Comparison of ENCODE assay signal across 20 mouse cellular contexts in genomic region chr13:81644047-81644565, GRCm38 (mm10). TPM values are rescaled to one million over a fixed set of nuclear protein-coding genes. Genes with fewer than 3 reads are reported as not detected.
DNase-seq lines count a peak whose midpoint lies in the region; ATAC-seq and TF ChIP-seq lines count a peak whose summit lies in the region.
"Had no signal": no experiment of that assay in that cellular context is flagged by ENCODE, and none has a peak within 500 bp of the region (broad histone marks: within the 10 kb centered on the region; RNA-seq: fewer than 3 reads in every experiment).

No protein-coding gene starts in this region.

- no peak overlapping the region for H3K4me3 ChIP-seq in liver, embryonic 12.5 days
- peak overlapping the region; percentile 3; the same call in 1 of the 2 replicates for H3K4me3 ChIP-seq in testis, adult 2 months (ENCODE audit: control insufficient read depth, low read depth, low read length)
- peak overlapping the region; percentile 60 to 80 for H3K4me3 ChIP-seq in ES-E14 (ENCODE audit: insufficient read depth in 1 of 2, low read depth in 1 of 2, low read length in 2 of 2, poor library complexity in 1 of 2, severe bottlenecking in 1 of 2)
- H3K4me3 ChIP-seq in forebrain, postnatal 0 days (ENCODE audit: low read depth, low read length) = no peak overlapping the region
- H3K4me3 ChIP-seq: forebrain, embryonic 12.5 days; heart, embryonic 12.5 days; hindbrain, embryonic 12.5 days had no signal

- no peak for TF ChIP-seq CTCF in testis, adult 2 months (IDR thresholded peaks at IDR 0.05; ENCODE audit: control insufficient read depth, insufficient read depth, insufficient replicate concordance, low read depth, low read length)
- TF ChIP-seq CTCF in forebrain, postnatal 0 days (IDR thresholded peaks at IDR 0.05; ENCODE audit: low read depth) = no peak

- peaks cover 63% of the 10 kb centered on the region for H3K4me1 ChIP-seq in liver, embryonic 12.5 days
- H3K4me1 ChIP-seq in testis, adult 2 months (ENCODE audit: control insufficient read depth, insufficient read depth, low read length) = no peaks in the 10 kb centered on the region
- peaks cover 4 to 5% of the 10 kb centered on the region in 2 experiments; a peak in 3 of 4 replicates for H3K4me1 ChIP-seq in ES-E14 (ENCODE audit: control insufficient read depth in 2 of 2, insufficient read depth in 2 of 2, low read length in 2 of 2, poor library complexity in 1 of 2)
- H3K4me1 ChIP-seq in forebrain, postnatal 0 days (ENCODE audit: insufficient read depth) = 0 out of 2 replicates have a peak, but pooled peaks cover 5% of the 10 kb centered on the region

- H3K27me3 ChIP-seq in liver, embryonic 12.5 days (replicated peaks) = no peaks in the 10 kb centered on the region
- H3K27me3 ChIP-seq in testis, adult 2 months (ENCODE audit: control insufficient read depth, insufficient read depth, low read length) = no peaks in the 10 kb centered on the region
- H3K27me3 ChIP-seq in forebrain, postnatal 0 days (ENCODE audit: insufficient read depth, low read length) = no peaks in the 10 kb centered on the region
- H3K27me3 ChIP-seq: forebrain, embryonic 12.5 days; heart, embryonic 12.5 days; hindbrain, embryonic 12.5 days had no signal

- no peak for ATAC-seq in liver, embryonic 12.5 days
- ATAC-seq in granulocyte monocyte progenitor cell, adult 5-6 weeks (replicated peaks; ENCODE audit: poor library complexity, severe bottlenecking) = peak; percentile 33; the same call in 1 of the 2 replicates
- no peak for ATAC-seq in forebrain, postnatal 0 days
- ATAC-seq: forebrain, embryonic 16.5 days; hindbrain, embryonic 16.5 days; inflammation-experienced regulatory T-cells, adult 6 months; intestine, postnatal 0 days had no signal

- in situ Hi-C loops in ES-E14 (cut with MboI; ENCODE audit: low sequenced_read_pairs in 2 of 2, unreplicated experiment in 2 of 2) = no loop called here

- DNase-seq in liver (no peak), ES-E14 (ENCODE audit: low read depth, low spot score) (peak; percentile 36)
- no peak for DNase-seq in testis, postnatal 10 days (ENCODE audit: low spot score)
- no peak for DNase-seq in forebrain, postnatal 0 days
- DNase-seq in embryo, embryonic 10 days (ENCODE audit: low spot score) = no peak
- DNase-seq: adrenal gland, postnatal 10 days; cerebellum, adult 11 months; cerebellum, adult 8-10 months; cerebellum, postnatal 14 days; gastrocnemius, postnatal 14 days had no signal

- H3K4me2 ChIP-seq in liver, embryonic 12.5 days = no peak overlapping the region
- H3K4me2 ChIP-seq in forebrain, postnatal 0 days (ENCODE audit: low read depth) = no peak overlapping the region
- H3K4me2 ChIP-seq: forebrain, embryonic 12.5 days; heart, embryonic 12.5 days; hindbrain, embryonic 12.5 days had no signal

- H3K9me3 ChIP-seq in liver, embryonic 12.5 days (replicated peaks) = no peaks in the 10 kb centered on the region
- H3K9me3 ChIP-seq in ES-E14 (ENCODE audit: control insufficient read depth, insufficient read depth, low read depth, low read length) = no peaks in the 10 kb centered on the region
- no peaks in the 10 kb centered on the region for H3K9me3 ChIP-seq in forebrain, postnatal 0 days (ENCODE audit: low read length)
- H3K9me3 ChIP-seq: forebrain, embryonic 12.5 days; heart, embryonic 12.5 days; hindbrain, embryonic 12.5 days had no signal

- no peak overlapping the region for H3K9ac ChIP-seq in liver, embryonic 12.5 days
- peak overlapping the region; percentile 65 for H3K9ac ChIP-seq in ES-E14 (ENCODE audit: insufficient read depth, low read depth, low read length, poor library complexity, severe bottlenecking)
- no peak overlapping the region for H3K9ac ChIP-seq in forebrain, postnatal 0 days
- H3K9ac ChIP-seq: forebrain, embryonic 12.5 days; heart, embryonic 12.5 days; hindbrain, embryonic 12.5 days had no signal

- TF ChIP-seq POLR2A in testis, adult 2 months (IDR thresholded peaks at IDR 0.05; ENCODE audit: control insufficient read depth, low read depth, low read length) = no peak

- H3K36me3 ChIP-seq in liver, embryonic 12.5 days = no peaks in the 10 kb centered on the region
- no peaks in the 10 kb centered on the region for H3K36me3 ChIP-seq in testis, adult 2 months (ENCODE audit: control insufficient read depth, insufficient read depth, low read length)
- H3K36me3 ChIP-seq in ES-E14 (ENCODE audit: control insufficient read depth, insufficient read depth, low read length, poor library complexity, severe bottlenecking) = no peaks in the 10 kb centered on the region
- no peaks in the 10 kb centered on the region for H3K36me3 ChIP-seq in forebrain, postnatal 0 days (ENCODE audit: insufficient read depth)
- H3K36me3 ChIP-seq: forebrain, embryonic 12.5 days; heart, embryonic 12.5 days; hindbrain, embryonic 12.5 days had no signal

- 88% methylated on average over 11 of the region's 11 CpGs for WGBS in liver, embryonic 12.5 days (ENCODE audit: insufficient replicate concordance)
- 88% methylated on average over 11 of the region's 11 CpGs for WGBS in forebrain, postnatal 0 days

- H3K27ac ChIP-seq in liver, embryonic 12.5 days = peak overlapping the region; percentile 95
- H3K27ac ChIP-seq in testis, adult 2 months (ENCODE audit: control insufficient read depth, insufficient read depth, low read depth, low read length) = no peak overlapping the region
- H3K27ac ChIP-seq in ES-E14 (ENCODE audit: insufficient read depth, low read depth, low read length, poor library complexity, severe bottlenecking) = no peak overlapping the region
- no peak overlapping the region for H3K27ac ChIP-seq in forebrain, postnatal 0 days (ENCODE audit: low read depth, low read length)
- H3K27ac ChIP-seq: forebrain, embryonic 12.5 days; hindbrain, embryonic 12.5 days had no signal

TF ChIP-seq in ES-E14, 5 proteins besides CTCF, POLR2A, EP300 and RAD21:
- TF ChIP-seq HCFC1 (IDR thresholded peaks at IDR 0.05; ENCODE audit: borderline replicate concordance, insufficient read depth, low read length) = no peak
- TF ChIP-seq ZC3H11A (IDR thresholded peaks at IDR 0.05; ENCODE audit: borderline replicate concordance, low read depth, low read length) = no peak
- TF ChIP-seq MAFK (IDR thresholded peaks at IDR 0.05; ENCODE audit: insufficient read depth, low read depth, low read length) = no peak
- no peak for TF ChIP-seq CHD2 (IDR thresholded peaks at IDR 0.05; ENCODE audit: low read depth, low read length)
- TF ChIP-seq ZNF384 (IDR thresholded peaks at IDR 0.05; ENCODE audit: low read depth, low read length) = no peak

RNA-seq across cellular contexts. Expression of gene Adgrv1, which starts 11.2 kb away (rescaled TPM):
- 0.30 and 0.31 TPM in 2 replicates for polyA plus RNA-seq in liver, embryonic 12.5 days (2016; fragmentation: Nextera tagmentation; extraction: Ambion mirVana)
- polyA plus RNA-seq in testis, adult 2 months (2012; rRNA removed) = 5.8 and 6.7 TPM in 2 replicates
- 22.0 TPM in 2 replicates for total RNA-seq in ES-E14 (2012; rRNA removed)
- not detected in 2 replicates for total RNA-seq in granulocyte monocyte progenitor cell, adult 5-6 weeks (2014; fragmentation: Nextera tagmentation)
- total RNA-seq in granulocyte monocyte progenitor cell, adult 5-6 weeks (2017) = not detected in 2 replicates
- total RNA-seq in forebrain, postnatal 0 days (2014; rRNA removed) = 10.2 and 13.5 TPM in 2 replicates
- polyA plus RNA-seq in forebrain, postnatal 0 days (2015; fragmentation: Nextera tagmentation; extraction: Ambion mirVana) = 3.9 and 6.1 TPM in 2 replicates

RNA-seq across cellular contexts. Expression of gene Lysmd3, which starts 13.4 kb away (rescaled TPM):
- polyA plus RNA-seq in liver, embryonic 12.5 days (2016; fragmentation: Nextera tagmentation; extraction: Ambion mirVana) = 17.7 and 19.5 TPM in 2 replicates
- polyA plus RNA-seq in testis, adult 2 months (2012; rRNA removed) = 3.1 and 3.3 TPM in 2 replicates
- 19.7 and 21.2 TPM in 2 replicates for total RNA-seq in ES-E14 (2012; rRNA removed)
- 9.4 and 12.0 TPM in 2 replicates for total RNA-seq in granulocyte monocyte progenitor cell, adult 5-6 weeks (2014; fragmentation: Nextera tagmentation)
- total RNA-seq in granulocyte monocyte progenitor cell, adult 5-6 weeks (2017) = 28.1 and 37.1 TPM in 2 replicates
- 24.3 and 24.7 TPM in 2 replicates for total RNA-seq in forebrain, postnatal 0 days (2014; rRNA removed)
- polyA plus RNA-seq in forebrain, postnatal 0 days (2015; fragmentation: Nextera tagmentation; extraction: Ambion mirVana) = 13.3 and 16.2 TPM in 2 replicates

Comparison
In these comparisons a context has a peak if more than half of its experiments do, and no peak if none do; other contexts are left out.
1. H3K4me3 ChIP-seq: peak in testis, adult 2 months (single experiment) and ES-E14 (2 of 2); none in liver, embryonic 12.5 days (single experiment) and forebrain, postnatal 0 days (single experiment).
2. RNA of gene Adgrv1, which starts 11.2 kb away (total RNA-seq): 22.0 TPM in ES-E14 and 10.2 to 13.5 TPM in forebrain, postnatal 0 days; not detected in granulocyte monocyte progenitor cell, adult 5-6 weeks; every median in the first group is over 10 times any median in the second.